Mouse (Mus musculus) lung, embryonic 14.5 days (tissue): ENCODE results near the gene Usp3. TPM values are rescaled to one million over a fixed set of nuclear protein-coding genes. Genes with fewer than 3 reads are reported as not detected.

Experiments used
- ATAC-seq: fragments of 200-750 bp; cut with Nextera tagmentation; 2 replicates; pipeline ENCODE4 v1.8.0; 2017; ENCODE audit warnings: mild to moderate bottlenecking, moderate TSS enrichment, moderate library complexity; ENCODE audit not compliant: insufficient read depth
- DNase-seq: peaks from one replicate; pipeline ENCODE4 v3.0.0-alpha.2; 2015
- H3K27ac ChIP-seq: fragments of 300-500 bp; sonication (generic); 2 replicates; pipeline ENCODE4 v1.5.1; 2014; ENCODE audit warnings: low read depth, mild to moderate bottlenecking, moderate library complexity
- H3K27me3 ChIP-seq: fragments of 300-500 bp; sonication (generic); 2 replicates; pipeline ENCODE4 v1.6.1; 2014; ENCODE audit warnings: low read length, control low read depth; ENCODE audit not compliant: insufficient read depth
- H3K36me3 ChIP-seq: fragments of 300-500 bp; sonication (generic); 2 replicates; pipeline ENCODE4 v1.6.1; 2014; ENCODE audit warnings: control low read depth; ENCODE audit not compliant: insufficient read depth
- H3K4me1 ChIP-seq: fragments of 300-500 bp; sonication (generic); 2 replicates; pipeline ENCODE4 v1.6.1; 2014; ENCODE audit warnings: antibody characterized with exemption, control low read depth; ENCODE audit not compliant: insufficient read depth
- H3K4me2 ChIP-seq: fragments of 300-500 bp; sonication (generic); 2 replicates; pipeline ENCODE4 v1.6.1; 2014; ENCODE audit warnings: mild to moderate bottlenecking
- H3K4me3 ChIP-seq: fragments of 300-500 bp; sonication (generic); 2 replicates; pipeline ENCODE4 v1.5.1; 2014; ENCODE audit warnings: low read depth, low read length
- H3K9ac ChIP-seq: fragments of 300-500 bp; sonication (generic); 2 replicates; pipeline ENCODE4 v1.6.1; 2014
- H3K9me3 ChIP-seq: fragments of 300-500 bp; sonication (generic); 2 replicates; pipeline ENCODE4 v1.6.1; 2016; ENCODE audit warnings: low read depth, low read length, control low read depth
- CTCF ChIP-seq: IDR thresholded peaks from 2 replicates; pipeline ENCODE4 v1.5.1; 2016; ENCODE audit warnings: antibody characterized with exemption, low read depth
- WGBS: fragments of 180-500 bp; shearing (Covaris S2); extraction: QIAGEN DNeasy Blood & Tissue Kit; methylation state at CpG from one replicate; pipeline ENCODE4 v1.1.7; 2014; 5-methylcytosine and 5-hydroxymethylcytosine counted together
- polyA plus RNA-seq: library from polyadenylated mRNA; unstranded; fragments of >200 nt; fragmentation: Nextera tagmentation; extraction: Ambion mirVana; gene quantifications from 2 replicates; pipeline ENCODE4 v1.2.1, GENCODE M21; 2014

Usp3 gene
- polyA plus RNA-seq, 1 experiment from 2014 or later, result 73.9 TPM

DNA sequence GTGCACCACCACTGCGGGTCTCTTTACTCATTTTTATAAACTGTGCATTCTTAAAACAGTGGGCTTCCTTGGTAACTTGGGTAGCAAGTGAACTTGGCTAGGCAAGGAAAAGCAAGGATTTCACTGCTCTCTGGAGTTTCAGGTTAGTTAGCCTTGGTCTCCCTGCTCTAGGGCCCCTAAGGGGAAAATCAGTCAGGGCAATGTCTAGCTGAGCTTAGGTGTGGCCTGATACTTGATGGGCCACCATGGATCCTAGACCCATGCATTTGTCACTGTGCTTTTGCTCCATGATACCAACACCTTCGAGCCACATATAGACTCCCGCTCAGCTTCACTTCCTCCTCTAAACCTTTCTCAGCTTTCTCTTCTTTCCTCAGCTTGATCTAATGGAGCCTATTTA, 71.3 kb downstream of the Usp3 start:
- no peak for TF ChIP-seq CTCF
- Histone ChIP-seq H3K4me3 (no peak overlapping the region), H3K4me1 (no peaks in the 10 kb centered on the region), H3K27me3 (no peaks in the 10 kb centered on the region), H3K27ac (no peak overlapping the region), H3K4me2 (no peak overlapping the region), H3K36me3 (peaks cover 86% of the 10 kb centered on the region), H3K9ac (no peak overlapping the region), H3K9me3 (no peaks in the 10 kb centered on the region)
- ATAC-seq (no peak), DNase-seq (no peak)
- over 99% methylated on average over 3 of the region's 3 CpGs for WGBS

DNA sequence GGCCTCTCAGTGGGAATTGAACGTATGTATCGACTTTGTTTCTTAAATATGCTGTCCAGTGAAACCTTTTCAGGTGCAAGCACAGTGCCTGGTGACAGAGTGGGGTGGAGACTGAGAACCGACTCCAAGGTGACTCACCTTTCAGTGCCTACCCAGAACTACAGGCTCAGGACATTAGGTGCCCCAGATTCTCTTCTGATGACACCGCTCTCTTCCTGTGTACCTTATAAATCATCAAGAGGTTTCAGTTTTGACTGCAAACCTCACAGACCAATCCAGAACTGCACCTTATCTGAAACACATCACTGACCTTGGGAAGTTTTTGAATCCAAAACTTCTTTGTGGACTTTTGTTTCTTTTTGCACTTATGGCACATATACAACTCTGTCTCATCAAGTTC, 72.6 kb downstream of the Usp3 start:
- no peaks in the 10 kb centered on the region for H3K27me3 ChIP-seq
- no peak overlapping the region for H3K27ac ChIP-seq
- H3K4me1 ChIP-seq, result no peaks in the 10 kb centered on the region
- H3K4me3 ChIP-seq, result no peak overlapping the region
- H3K36me3 ChIP-seq, result peaks cover 83% of the 10 kb centered on the region
- no peak overlapping the region for H3K9ac ChIP-seq
- WGBS, result 89% methylated on average over 4 of the region's 4 CpGs
- no peak for ATAC-seq
- no peaks in the 10 kb centered on the region for H3K9me3 ChIP-seq
- no peak for TF ChIP-seq CTCF
- no peak overlapping the region for H3K4me2 ChIP-seq
- no peak for DNase-seq

DNA sequence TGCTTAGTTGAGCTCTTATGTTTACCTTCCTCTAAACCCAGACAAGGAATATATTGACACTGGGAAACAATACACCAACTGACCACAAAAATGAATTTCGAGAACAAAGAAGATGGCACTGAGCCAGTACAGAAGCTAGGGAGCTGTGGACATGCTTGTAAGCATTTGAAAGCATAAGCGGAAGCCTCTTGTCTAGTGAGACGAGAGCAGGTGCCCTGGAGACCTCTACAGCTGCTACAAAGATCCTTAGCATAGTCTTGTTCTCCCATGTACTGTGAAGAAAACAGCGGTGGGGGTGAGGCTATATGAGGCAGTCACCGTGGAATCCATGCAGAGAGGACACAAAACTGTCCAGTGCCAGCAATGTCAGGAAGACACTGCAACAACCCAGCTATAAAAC, 74.0 kb downstream of the Usp3 start:
- Histone ChIP-seq H3K4me3 (no peak overlapping the region), H3K27me3 (no peaks in the 10 kb centered on the region), H3K9me3 (no peaks in the 10 kb centered on the region), H3K4me2 (no peak overlapping the region), H3K36me3 (peaks cover 83% of the 10 kb centered on the region), H3K4me1 (no peaks in the 10 kb centered on the region), H3K9ac (no peak overlapping the region), H3K27ac (no peak overlapping the region)
- WGBS, result 64% methylated on average over 5 of the region's 5 CpGs
- peak; percentile 53 for DNase-seq
- ATAC-seq, result no peak
- no peak for TF ChIP-seq CTCF

DNA sequence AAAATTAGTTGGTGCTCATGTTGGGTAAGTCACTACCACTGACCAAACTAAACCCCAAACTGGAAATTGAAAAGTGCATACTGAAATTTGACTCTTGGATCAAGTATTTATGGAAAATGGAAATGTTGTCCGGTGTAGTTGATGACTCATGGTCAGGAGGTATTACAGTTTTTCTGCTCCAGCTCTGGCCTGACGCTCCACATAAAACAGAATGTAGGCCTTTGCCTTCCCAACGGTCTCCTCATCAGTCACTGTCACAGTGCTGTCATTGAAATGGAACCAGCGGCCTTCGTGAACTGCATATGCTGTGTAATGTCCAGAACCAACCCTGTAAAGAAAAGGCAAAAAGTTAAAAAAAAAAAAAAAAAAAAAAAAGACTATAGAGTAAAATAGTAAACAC, 74.7 kb downstream of the Usp3 start:
- no peak overlapping the region for H3K27ac ChIP-seq
- no peaks in the 10 kb centered on the region for H3K27me3 ChIP-seq
- H3K9ac ChIP-seq, result no peak overlapping the region
- WGBS, result 74% methylated on average over 5 of the region's 5 CpGs
- H3K4me1 ChIP-seq, result no peaks in the 10 kb centered on the region
- H3K36me3 ChIP-seq, result peaks cover 87% of the 10 kb centered on the region
- no peak overlapping the region for H3K4me2 ChIP-seq
- H3K4me3 ChIP-seq, result no peak overlapping the region
- TF ChIP-seq CTCF, result no peak
- no peak for ATAC-seq
- no peak for DNase-seq
- no peaks in the 10 kb centered on the region for H3K9me3 ChIP-seq

DNA sequence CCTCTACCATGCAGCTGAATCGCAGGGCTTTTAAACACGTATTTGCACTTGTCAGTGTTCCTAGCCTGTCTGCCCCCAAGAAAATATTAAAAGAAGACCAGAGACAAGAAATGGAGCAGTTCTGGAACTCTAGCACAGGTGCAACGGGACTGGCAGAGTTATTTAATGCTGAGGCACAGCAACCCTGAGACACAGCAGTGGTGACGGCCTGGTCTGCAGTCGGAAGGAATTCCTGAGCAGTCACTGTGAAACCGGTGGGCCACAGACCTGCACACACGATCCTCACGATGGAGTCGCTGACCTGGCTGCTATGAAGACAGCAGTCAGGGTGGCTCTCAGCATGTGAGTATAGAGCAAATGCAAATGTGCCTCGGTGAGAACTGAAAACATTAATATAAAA, 75.2 kb downstream of the Usp3 start:
- H3K4me1 ChIP-seq, result no peaks in the 10 kb centered on the region
- TF ChIP-seq CTCF, result no peak
- H3K4me3 ChIP-seq, result no peak overlapping the region
- WGBS, result 89% methylated on average over 10 of the region's 10 CpGs
- H3K27me3 ChIP-seq, result no peaks in the 10 kb centered on the region
- DNase-seq (no peak), ATAC-seq (no peak)
- peaks cover 85% of the 10 kb centered on the region for H3K36me3 ChIP-seq
- no peak overlapping the region for H3K4me2 ChIP-seq
- H3K27ac ChIP-seq, result no peak overlapping the region
- H3K9me3 ChIP-seq, result no peaks in the 10 kb centered on the region
- no peak overlapping the region for H3K9ac ChIP-seq

DNA sequence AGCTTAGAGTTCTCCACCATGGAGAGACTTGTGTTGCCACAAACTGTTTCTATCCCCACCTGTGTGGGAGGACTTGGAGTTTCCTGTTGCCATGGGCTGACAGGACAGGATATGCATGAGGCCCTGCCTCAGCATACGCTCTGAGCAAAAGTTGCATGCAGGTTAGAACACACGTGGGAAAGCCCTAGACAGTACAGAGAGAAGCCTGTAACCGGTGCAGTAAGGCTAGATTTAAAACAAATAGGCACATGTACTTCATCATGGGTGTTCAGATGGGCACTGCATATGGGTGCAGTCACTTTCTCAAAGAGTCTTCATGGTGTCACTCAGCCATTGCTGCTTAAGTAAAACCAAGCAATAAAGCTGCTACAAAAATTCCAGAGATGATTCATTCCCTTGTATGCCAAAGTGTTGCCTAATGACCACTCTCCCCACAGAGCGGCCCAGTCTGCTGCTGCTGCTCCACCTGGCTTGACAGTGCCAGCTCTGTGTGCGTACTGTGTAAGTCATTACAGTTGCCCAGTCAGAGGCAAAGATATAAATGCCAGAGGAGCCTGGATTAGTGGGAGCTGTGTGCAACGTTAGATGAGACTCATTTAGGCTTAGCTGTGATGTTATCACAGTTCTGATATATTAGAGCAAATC, 76.5 kb downstream of the Usp3 start:
- 83% methylated on average over 6 of the region's 6 CpGs for WGBS
- ATAC-seq (no peak), DNase-seq (no peak)
- H3K27ac ChIP-seq, result no peak overlapping the region
- no peak for TF ChIP-seq CTCF
- H3K4me2 ChIP-seq, result no peak overlapping the region
- peaks cover 74% of the 10 kb centered on the region for H3K36me3 ChIP-seq
- H3K9ac ChIP-seq, result no peak overlapping the region
- no peak overlapping the region for H3K4me3 ChIP-seq
- H3K9me3 ChIP-seq, result no peaks in the 10 kb centered on the region
- H3K27me3 ChIP-seq, result no peaks in the 10 kb centered on the region
- no peaks in the 10 kb centered on the region for H3K4me1 ChIP-seq

DNA sequence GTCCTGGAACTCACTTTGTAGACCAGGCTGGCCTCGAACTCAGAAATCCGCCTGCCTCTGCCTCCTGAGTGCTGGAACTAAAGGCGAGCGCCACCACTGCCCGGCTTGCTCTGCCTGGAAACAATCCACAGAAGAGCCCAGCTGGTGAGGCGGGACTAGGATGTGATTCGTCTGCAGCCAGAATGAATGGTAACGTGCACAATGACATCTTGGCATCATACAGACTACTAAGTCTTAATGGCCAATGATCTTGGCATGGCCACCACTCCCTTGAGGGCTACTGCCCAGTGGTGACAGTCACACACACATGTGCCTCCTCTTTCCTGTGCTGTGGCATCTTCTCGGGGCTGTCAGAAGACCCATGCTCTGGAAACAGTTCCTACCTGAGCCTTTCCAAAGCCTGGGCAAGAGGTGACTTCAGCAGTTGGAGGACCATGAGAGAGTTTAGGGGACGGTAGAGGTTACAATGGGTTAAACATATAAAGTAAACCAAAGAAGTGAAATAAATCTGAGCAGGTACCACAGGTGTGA, 77.2 kb downstream of the Usp3 start:
- ATAC-seq, result no peak
- Histone ChIP-seq H3K9ac (no peak overlapping the region), H3K4me1 (no peaks in the 10 kb centered on the region), H3K9me3 (no peaks in the 10 kb centered on the region), H3K4me2 (no peak overlapping the region), H3K36me3 (peaks cover 68% of the 10 kb centered on the region), H3K27me3 (no peaks in the 10 kb centered on the region), H3K4me3 (no peak overlapping the region), H3K27ac (no peak overlapping the region)
- WGBS, result 85% methylated on average over 9 of the region's 10 CpGs
- TF ChIP-seq CTCF, result no peak
- DNase-seq, result no peak
